Mouse (Mus musculus): Measurements from ENCODE around the gene Grn. TPM values are rescaled to one million over a fixed set of nuclear protein-coding genes. Genes with fewer than 3 reads are reported as not detected.

The Grn gene
- polyA plus RNA-seq, 2 experiments, result 28.9 to 34.1 TPM

- H3K4me1 ChIP-seq (replicated peaks; ENCODE audit: control insufficient read depth in 2 of 2, insufficient read depth in 2 of 2, low read length in 1 of 2), result peaks cover 17 to 21% of the 10 kb centered on the region in 2 experiments
- no peak overlapping the region for H3K4me3 ChIP-seq (ENCODE audit: insufficient read depth in 1 of 2, low read depth in 2 of 2, low read length in 2 of 2)
- H3K4me2 ChIP-seq (ENCODE audit: low read depth), result no peak overlapping the region
- H3K9ac ChIP-seq (replicated peaks), result no peak overlapping the region
- DNase-seq (ENCODE audit: low read depth in 3 of 3, low spot score in 3 of 3), result no peak
- TF ChIP-seq CTCF (IDR thresholded peaks at IDR 0.05; ENCODE audit: low read depth) (no peak), EP300 (IDR thresholded peaks at IDR 0.05; ENCODE audit: low read depth) (no peak)
- H3K27ac ChIP-seq, result no peak overlapping the region
- H3K36me3 ChIP-seq (replicated peaks; ENCODE audit: control insufficient read depth, insufficient read depth, low read depth), result no peaks in the 10 kb centered on the region
- H3K27me3 ChIP-seq (ENCODE audit: control insufficient read depth, insufficient read depth, low read length), result no peaks in the 10 kb centered on the region
- 63% methylated on average over 8 of the region's 8 CpGs for WGBS (ENCODE audit: insufficient replicate concordance)
- H3K9me3 ChIP-seq (ENCODE audit: control insufficient read depth, low read length), result no peaks in the 10 kb centered on the region
- ATAC-seq (ENCODE audit: insufficient read depth), result no peak
These were observed 17.1 kb upstream of the Grn start for GRCm38 (mm10) chr11:102413059-102413458.

GRCm38 (mm10) chr11:102415034-102415802, 14.9 kb upstream of the Grn start:
- Histone ChIP-seq H3K4me3 (ENCODE audit: insufficient read depth in 1 of 2, low read depth in 2 of 2, low read length in 2 of 2) (no peak overlapping the region), H3K36me3 (replicated peaks; ENCODE audit: control insufficient read depth, insufficient read depth, low read depth) (no peaks in the 10 kb centered on the region), H3K9me3 (ENCODE audit: control insufficient read depth, low read length) (no peaks in the 10 kb centered on the region), H3K4me1 (replicated peaks; ENCODE audit: control insufficient read depth in 2 of 2, insufficient read depth in 2 of 2, low read length in 1 of 2) (peaks cover 6 to 8% of the 10 kb centered on the region in 2 experiments), H3K9ac (replicated peaks) (no peak overlapping the region), H3K27me3 (ENCODE audit: control insufficient read depth, insufficient read depth, low read length) (no peaks in the 10 kb centered on the region), H3K4me2 (ENCODE audit: low read depth) (no peak overlapping the region), H3K27ac (no peak overlapping the region)
- DNase-seq (ENCODE audit: low read depth in 3 of 3, low spot score in 3 of 3) (no peak), ATAC-seq (ENCODE audit: insufficient read depth) (no peak)
- 69% methylated on average over 10 of the region's 10 CpGs for WGBS (ENCODE audit: insufficient replicate concordance)
- TF ChIP-seq EP300 (IDR thresholded peaks at IDR 0.05; ENCODE audit: low read depth) (no peak), CTCF (IDR thresholded peaks at IDR 0.05; ENCODE audit: low read depth) (no peak)

- Histone ChIP-seq H3K9ac (replicated peaks) (no peak overlapping the region), H3K9me3 (ENCODE audit: control insufficient read depth, low read length) (no peaks in the 10 kb centered on the region), H3K4me1 (replicated peaks; ENCODE audit: control insufficient read depth in 2 of 2, insufficient read depth in 2 of 2, low read length in 1 of 2) (peaks cover 0 to 2% of the 10 kb centered on the region in 2 experiments; a peak in 1 of 4 replicates), H3K27ac (no peak overlapping the region), H3K27me3 (ENCODE audit: control insufficient read depth, insufficient read depth, low read length) (no peaks in the 10 kb centered on the region), H3K4me2 (ENCODE audit: low read depth) (no peak overlapping the region), H3K36me3 (replicated peaks; ENCODE audit: control insufficient read depth, insufficient read depth, low read depth) (no peaks in the 10 kb centered on the region), H3K4me3 (ENCODE audit: insufficient read depth in 1 of 2, low read depth in 2 of 2, low read length in 2 of 2) (no peak overlapping the region)
- TF ChIP-seq CTCF (IDR thresholded peaks at IDR 0.05; ENCODE audit: low read depth) (no peak), EP300 (IDR thresholded peaks at IDR 0.05; ENCODE audit: low read depth) (no peak)
- no peak for ATAC-seq (ENCODE audit: insufficient read depth)
- WGBS (ENCODE audit: insufficient replicate concordance), result 65% methylated on average over 1 of the region's 1 CpGs
- DNase-seq (ENCODE audit: low read depth in 3 of 3, low spot score in 3 of 3), result no peak
These were observed 13.0 kb upstream of the Grn start for GRCm38 (mm10) chr11:102417160-102417559.

GRCm38 (mm10) chr11:102418887-102419286, 11.2 kb upstream of the Grn start:
- ATAC-seq (ENCODE audit: insufficient read depth) (no peak), DNase-seq (ENCODE audit: low read depth in 3 of 3, low spot score in 3 of 3) (no peak)
- Histone ChIP-seq H3K4me2 (ENCODE audit: low read depth) (no peak overlapping the region), H3K9ac (replicated peaks) (no peak overlapping the region), H3K4me1 (replicated peaks; ENCODE audit: control insufficient read depth in 2 of 2, insufficient read depth in 2 of 2, low read length in 1 of 2) (peaks cover 0 to 2% of the 10 kb centered on the region in 2 experiments; a peak in 1 of 4 replicates), H3K36me3 (replicated peaks; ENCODE audit: control insufficient read depth, insufficient read depth, low read depth) (no peaks in the 10 kb centered on the region), H3K27me3 (ENCODE audit: control insufficient read depth, insufficient read depth, low read length) (no peaks in the 10 kb centered on the region), H3K4me3 (ENCODE audit: insufficient read depth in 1 of 2, low read depth in 2 of 2, low read length in 2 of 2) (no peak overlapping the region), H3K9me3 (ENCODE audit: control insufficient read depth, low read length) (no peaks in the 10 kb centered on the region), H3K27ac (no peak overlapping the region)
- TF ChIP-seq CTCF (IDR thresholded peaks at IDR 0.05; ENCODE audit: low read depth) (no peak), EP300 (IDR thresholded peaks at IDR 0.05; ENCODE audit: low read depth) (no peak)

- no peaks in the 10 kb centered on the region for H3K27me3 ChIP-seq (ENCODE audit: control insufficient read depth, insufficient read depth, low read length)
- peaks cover 0 to 2% of the 10 kb centered on the region in 2 experiments; a peak in 1 of 4 replicates for H3K4me1 ChIP-seq (replicated peaks; ENCODE audit: control insufficient read depth in 2 of 2, insufficient read depth in 2 of 2, low read length in 1 of 2)
- no peak overlapping the region for H3K4me3 ChIP-seq (ENCODE audit: insufficient read depth in 1 of 2, low read depth in 2 of 2, low read length in 2 of 2)
- H3K4me2 ChIP-seq (ENCODE audit: low read depth), result no peak overlapping the region
- ATAC-seq (ENCODE audit: insufficient read depth) (no peak), DNase-seq (ENCODE audit: low read depth in 3 of 3, low spot score in 3 of 3) (no peak)
- no peak overlapping the region for H3K9ac ChIP-seq (replicated peaks)
- no peaks in the 10 kb centered on the region for H3K9me3 ChIP-seq (ENCODE audit: control insufficient read depth, low read length)
- no peak overlapping the region for H3K27ac ChIP-seq
- no peak for TF ChIP-seq EP300 (IDR thresholded peaks at IDR 0.05; ENCODE audit: low read depth)
- no peak for TF ChIP-seq CTCF (IDR thresholded peaks at IDR 0.05; ENCODE audit: low read depth)
- WGBS (ENCODE audit: insufficient replicate concordance), result 50% methylated on average over 8 of the region's 8 CpGs
- H3K36me3 ChIP-seq (replicated peaks; ENCODE audit: control insufficient read depth, insufficient read depth, low read depth), result no peaks in the 10 kb centered on the region
These were observed 8.6 kb upstream of the Grn start for GRCm38 (mm10) chr11:102421559-102421958.
